Mouse (Mus musculus) heart, postnatal 0 days (tissue): ENCODE measurements around the gene Kif21a.

Source experiments
- CTCF ChIP-seq: IDR thresholded peaks from 2 replicates; pipeline ENCODE4 v1.5.1; 2016; ENCODE audit warnings: antibody characterized with exemption, control low read depth, low read depth
- EP300 ChIP-seq: IDR thresholded peaks from 2 replicates; pipeline ENCODE4 v1.6.1; 2016; ENCODE audit warnings: antibody characterized with exemption, low read depth

DNA sequence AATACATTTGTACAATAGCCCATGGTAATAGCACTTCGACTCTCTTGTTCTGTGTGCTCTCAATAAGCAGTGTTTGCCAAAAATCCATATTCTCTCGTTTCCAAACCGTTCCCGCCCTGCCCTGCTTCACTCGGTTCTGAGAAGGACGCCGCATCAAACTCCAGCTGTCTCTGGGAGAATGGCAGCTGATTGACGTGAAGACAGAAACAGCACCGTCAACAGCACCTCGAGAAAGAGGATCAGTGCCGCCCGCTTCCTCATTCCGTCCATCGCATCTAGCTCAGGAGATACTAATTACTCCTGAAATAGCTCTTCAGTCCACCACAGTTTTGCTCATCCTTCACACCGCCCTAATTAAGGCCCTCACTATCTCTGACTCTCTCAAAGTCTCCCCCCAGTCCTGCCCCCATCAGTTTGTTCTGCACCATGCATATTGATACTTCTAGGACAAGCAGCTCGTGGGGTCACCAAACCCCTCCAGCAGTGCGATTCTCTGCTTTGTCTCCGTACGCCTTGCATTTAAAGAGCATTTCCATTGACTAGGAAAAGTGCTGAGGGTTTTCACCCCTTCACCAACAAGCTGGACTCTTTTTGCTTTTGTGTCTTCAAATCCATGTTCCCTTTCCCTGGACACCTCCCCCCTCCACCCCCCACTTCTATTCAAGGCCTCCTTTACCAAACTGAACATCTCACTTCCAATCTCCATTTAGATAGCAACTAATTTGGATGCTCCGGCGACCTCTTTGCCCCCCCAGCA is 49.3 kb downstream of the Kif21a start:
- TF ChIP-seq CTCF (no peak), EP300 (no peak)
